Mouse (Mus musculus): ENCODE measurements at regions not wholly inside any gene's neighbourhood (a gene's known extent, or its start where the extent isn't known, plus 50 kb on each side); places are given as distances from the start of the nearest gene placed in this dataset.
A peak's percentile ranks its signal among the peaks of the same experiment; 100 is the strongest.
"Not testable (repeated sequence)": the region's sequence is repeated elsewhere in the genome, so short reads cannot be mapped to it uniquely, and the experiment has no call there.

GRCm38 (mm10) chr17:47237881-47238280 lies 130.8 kb upstream of the Mrps10 start:
- not testable (repeated sequence) for ATAC-seq (ENCODE audit: extremely low read depth, insufficient number of reproducible peaks, low FRiP score, poor library complexity, severe bottlenecking)

GRCm38 (mm10) chr17:47234343-47234742 lies 134.3 kb upstream of the Mrps10 start:
- ATAC-seq (ENCODE audit: extremely low read depth, insufficient number of reproducible peaks, low FRiP score, poor library complexity, severe bottlenecking): no peak

GRCm38 (mm10) chr17:47233003-47233678 lies 135.5 kb upstream of the Mrps10 start:
- ATAC-seq (ENCODE audit: extremely low read depth, insufficient number of reproducible peaks, low FRiP score, poor library complexity, severe bottlenecking): no peak

- ATAC-seq (ENCODE audit: extremely low read depth, insufficient number of reproducible peaks, low FRiP score, poor library complexity, severe bottlenecking): no peak
Measured at GRCm38 (mm10) chr17:47230715-47231114, 138.0 kb upstream of the Mrps10 start.

- ATAC-seq (ENCODE audit: extremely low read depth, insufficient number of reproducible peaks, low FRiP score, poor library complexity, severe bottlenecking): no peak
Measured at GRCm38 (mm10) chr17:47226391-47226790, 142.3 kb upstream of the Mrps10 start.

GRCm38 (mm10) chr17:47225306-47226269 lies 143.1 kb upstream of the Mrps10 start:
- peak; percentile 42 for ATAC-seq (ENCODE audit: extremely low read depth, insufficient number of reproducible peaks, low FRiP score, poor library complexity, severe bottlenecking)

- ATAC-seq (ENCODE audit: extremely low read depth, insufficient number of reproducible peaks, low FRiP score, poor library complexity, severe bottlenecking): no peak
Measured at GRCm38 (mm10) chr17:47221068-47221796, 147.5 kb upstream of the Mrps10 start.

- ATAC-seq (ENCODE audit: extremely low read depth, insufficient number of reproducible peaks, low FRiP score, poor library complexity, severe bottlenecking): no peak
Measured at GRCm38 (mm10) chr17:47219846-47220245, 148.8 kb upstream of the Mrps10 start.

GRCm38 (mm10) chr17:47216490-47216889 lies 152.2 kb upstream of the Mrps10 start:
- ATAC-seq (ENCODE audit: extremely low read depth, insufficient number of reproducible peaks, low FRiP score, poor library complexity, severe bottlenecking): no peak

- peak; percentile 49; the same call in 1 of the 2 replicates for ATAC-seq (ENCODE audit: extremely low read depth, insufficient number of reproducible peaks, low FRiP score, poor library complexity, severe bottlenecking)
Measured at GRCm38 (mm10) chr17:47215841-47216240, 152.8 kb upstream of the Mrps10 start.

GRCm38 (mm10) chr17:47214111-47214510 lies 154.6 kb upstream of the Mrps10 start:
- ATAC-seq (ENCODE audit: extremely low read depth, insufficient number of reproducible peaks, low FRiP score, poor library complexity, severe bottlenecking): no peak

GRCm38 (mm10) chr17:47210441-47211196 lies 158.1 kb upstream of the Mrps10 start:
- ATAC-seq (ENCODE audit: extremely low read depth, insufficient number of reproducible peaks, low FRiP score, poor library complexity, severe bottlenecking): no peak

- ATAC-seq (ENCODE audit: extremely low read depth, insufficient number of reproducible peaks, low FRiP score, poor library complexity, severe bottlenecking): no peak
Measured at GRCm38 (mm10) chr17:47208886-47209585, 159.7 kb upstream of the Mrps10 start.

GRCm38 (mm10) chr17:47207471-47207870 lies 161.2 kb upstream of the Mrps10 start:
- ATAC-seq (ENCODE audit: extremely low read depth, insufficient number of reproducible peaks, low FRiP score, poor library complexity, severe bottlenecking): no peak

- ATAC-seq (ENCODE audit: extremely low read depth, insufficient number of reproducible peaks, low FRiP score, poor library complexity, severe bottlenecking): no peak
Measured at GRCm38 (mm10) chr17:47204470-47205162, 164.1 kb upstream of the Mrps10 start.

- no peak for ATAC-seq (ENCODE audit: extremely low read depth, insufficient number of reproducible peaks, low FRiP score, poor library complexity, severe bottlenecking)
Measured at GRCm38 (mm10) chr17:47199206-47199605, 169.5 kb upstream of the Mrps10 start.

GRCm38 (mm10) chr17:47197957-47198356 lies 170.7 kb upstream of the Mrps10 start:
- ATAC-seq (ENCODE audit: extremely low read depth, insufficient number of reproducible peaks, low FRiP score, poor library complexity, severe bottlenecking): no peak

- no peak for ATAC-seq (ENCODE audit: extremely low read depth, insufficient number of reproducible peaks, low FRiP score, poor library complexity, severe bottlenecking)
Measured at GRCm38 (mm10) chr17:47196992-47197391, 171.7 kb upstream of the Mrps10 start.

All from neutrophil, adult 5-6 weeks (primary cell).